Mouse (Mus musculus) forebrain, postnatal 0 days (tissue): Measurements from ENCODE around the gene Tmem8b. TPM values are rescaled to one million over a fixed set of nuclear protein-coding genes. Genes with fewer than 3 reads are reported as not detected.

Source experiments
- ATAC-seq: fragments of 200-750 bp; cut with Nextera tagmentation; 2 replicates; pipeline ENCODE4 v1.8.0; 2017; ENCODE audit warnings: mild to moderate bottlenecking, moderate library complexity
- DNase-seq: peaks from one replicate; pipeline ENCODE4 v3.0.0-alpha.2; 2015
- H3K27ac ChIP-seq: fragments of 300-500 bp; sonication (generic); 2 replicates; pipeline ENCODE4 v1.5.1; 2014; ENCODE audit warnings: low read depth, mild to moderate bottlenecking, antibody characterized with exemption, low read length, moderate library complexity, mixed read lengths
- H3K27me3 ChIP-seq: fragments of 300-500 bp; sonication (generic); 2 replicates; pipeline ENCODE4 v1.6.1; 2014; ENCODE audit warnings: mild to moderate bottlenecking, low read length, mixed read lengths; ENCODE audit not compliant: insufficient read depth
- H3K36me3 ChIP-seq: fragments of 300-500 bp; sonication (generic); 2 replicates; pipeline ENCODE4 v1.6.1; 2014; ENCODE audit warnings: mild to moderate bottlenecking, moderate library complexity; ENCODE audit not compliant: insufficient read depth
- H3K4me1 ChIP-seq: fragments of 300-500 bp; sonication (generic); 2 replicates; pipeline ENCODE4 v1.6.1; 2014; ENCODE audit warnings: antibody characterized with exemption; ENCODE audit not compliant: insufficient read depth
- H3K4me2 ChIP-seq: fragments of 300-500 bp; sonication (generic); 2 replicates; pipeline ENCODE4 v1.6.1; 2014; ENCODE audit warnings: low read depth, mild to moderate bottlenecking, moderate library complexity
- H3K4me3 ChIP-seq: fragments of 300-500 bp; sonication (generic); 2 replicates; pipeline ENCODE4 v1.5.1; 2014; ENCODE audit warnings: low read depth, low read length, mixed read lengths
- H3K9ac ChIP-seq: fragments of 300-500 bp; sonication (generic); 2 replicates; pipeline ENCODE4 v1.6.1; 2014; ENCODE audit warnings: mild to moderate bottlenecking
- H3K9me3 ChIP-seq: fragments of 300-500 bp; sonication (generic); 2 replicates; pipeline ENCODE4 v1.6.1; 2016; ENCODE audit warnings: low read length
- CTCF ChIP-seq: sonication (generic); IDR thresholded peaks from 2 replicates; pipeline ENCODE4 v1.5.1; 2016; ENCODE audit warnings: antibody characterized with exemption, control low read depth, low read depth
- WGBS: fragments of 180-500 bp; shearing (Covaris S2); extraction: QIAGEN DNeasy Blood & Tissue Kit; methylation state at CpG from one replicate; pipeline ENCODE4 v1.1.7; 2014; 5-methylcytosine and 5-hydroxymethylcytosine counted together
- microRNA-seq, 2 experiments: library from miRNA; unstranded; fragments of <30 nt; microRNA quantifications; one replicate each; pipeline ENCODE4; 2016
- polyA plus RNA-seq: library from polyadenylated mRNA; unstranded; fragments of >200 nt; fragmentation: Nextera tagmentation; extraction: Ambion mirVana; gene quantifications from 2 replicates; pipeline ENCODE4 v1.2.1, GENCODE M21; 2015
- total RNA-seq: library from RNA; depleted of rRNA; stranded (reverse); fragments of >200 nt; gene quantifications from 2 replicates; pipeline ENCODE4 v1.2.3, GENCODE M21; 2014; rRNA removed

Gene Tmem8b
- total and polyA plus RNA-seq, 2 experiments from 2014 or later = 14.1 to 27.4 TPM

DNA sequence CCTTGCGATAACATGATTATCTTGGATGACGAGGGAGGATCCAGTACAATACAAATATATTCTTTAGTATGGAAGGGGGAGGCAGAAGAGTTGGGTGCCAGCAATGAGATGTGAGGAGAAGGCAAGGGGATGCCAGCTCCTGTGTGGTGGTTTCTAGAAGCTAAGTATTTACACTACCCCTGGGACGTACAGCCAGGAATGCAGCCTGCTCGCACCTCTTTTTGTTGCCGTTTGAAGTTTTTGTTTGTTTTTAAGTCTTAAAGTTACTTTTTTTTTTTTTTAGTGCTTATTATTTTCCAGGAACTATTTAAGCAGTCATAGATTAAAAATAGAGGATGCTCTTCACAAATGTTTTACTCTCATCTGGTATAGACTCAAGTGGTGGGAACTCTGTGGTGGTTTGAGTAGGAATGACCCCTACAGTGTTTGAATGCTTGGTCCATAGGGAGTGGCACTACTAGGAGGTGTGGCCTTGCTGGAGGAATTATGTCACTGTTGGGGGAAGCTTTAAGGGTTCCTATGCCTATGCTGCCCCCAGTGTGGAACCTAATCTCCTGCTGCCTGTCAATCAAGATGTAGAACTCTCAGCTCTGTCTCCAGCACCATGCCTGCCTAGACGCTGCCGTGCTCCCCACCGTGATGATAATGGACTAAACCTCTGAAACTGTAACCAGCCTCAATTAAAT lies 70.4 kb downstream of the Tmem8b start:
- Histone ChIP-seq H3K9me3 (no peaks in the 10 kb centered on the region), H3K4me2 (no peak overlapping the region), H3K9ac (no peak overlapping the region), H3K27ac (no peak overlapping the region), H3K4me1 (no peaks in the 10 kb centered on the region), H3K27me3 (no peaks in the 10 kb centered on the region), H3K4me3 (no peak overlapping the region), H3K36me3 (no peaks in the 10 kb centered on the region)
- 69% methylated on average over 8 of the region's 8 CpGs for WGBS
- ATAC-seq = no peak
- no peak for DNase-seq
- no peak for TF ChIP-seq CTCF

- Histone ChIP-seq H3K4me1 (no peaks in the 10 kb centered on the region), H3K9me3 (no peaks in the 10 kb centered on the region), H3K36me3 (no peaks in the 10 kb centered on the region), H3K27me3 (no peaks in the 10 kb centered on the region), H3K9ac (no peak overlapping the region), H3K27ac (no peak overlapping the region), H3K4me2 (no peak overlapping the region), H3K4me3 (no peak overlapping the region)
- ATAC-seq (no peak), DNase-seq (no peak)
- 77% methylated on average over 5 of the region's 5 CpGs for WGBS
- TF ChIP-seq CTCF = no peak
Measured at GRCm38 (mm10) chr4:43741526-43741925, 72.8 kb downstream of the Tmem8b start.

Small RNA genes lying within 50 kb of the gene (microRNA-seq; reads per million reads assigned to microRNA genes)
- gene Gm25262 = 0 to 0.12 reads per million in 2 experiments

Other genes with a start within 250 kb of the Tmem8b start
- 0.15 and 1.3 TPM in 2 replicates for gene Fam166b, start 239.8 kb upstream of the Tmem8b start, total RNA-seq
- gene Fam166b, start 239.8 kb upstream of the Tmem8b start, polyA plus RNA-seq = 0.58 and 0.96 TPM in 2 replicates
- gene Tesk1, start 227.0 kb upstream of the Tmem8b start, total RNA-seq = 101 and 124 TPM in 2 replicates
- 14.8 and 15.4 TPM in 2 replicates for gene Tesk1, start 227.0 kb upstream of the Tmem8b start, polyA plus RNA-seq
- 0.19 TPM in 1 of 2 replicates, not detected in the other for gene Cd72, start 214.3 kb upstream of the Tmem8b start, total RNA-seq
- gene Cd72, start 214.3 kb upstream of the Tmem8b start, polyA plus RNA-seq = 3.2 and 4.6 TPM in 2 replicates
- gene Sit1, start 185.2 kb upstream of the Tmem8b start, total RNA-seq = not detected in 2 replicates
- not detected in 2 replicates for gene Sit1, start 185.2 kb upstream of the Tmem8b start, polyA plus RNA-seq
- 57.3 and 86.2 TPM in 2 replicates for gene Ccdc107, start 176.1 kb upstream of the Tmem8b start, total RNA-seq
- gene Ccdc107, start 176.1 kb upstream of the Tmem8b start, polyA plus RNA-seq = 92.2 and 103 TPM in 2 replicates
- 2.9 and 4.5 TPM in 2 replicates for gene Arhgef39, start 169.3 kb upstream of the Tmem8b start, total RNA-seq
- gene Arhgef39, start 169.3 kb upstream of the Tmem8b start, polyA plus RNA-seq = 3.6 and 3.9 TPM in 2 replicates
- gene Car9, start 162.0 kb upstream of the Tmem8b start, total RNA-seq = 0.14 and 0.31 TPM in 2 replicates
- gene Car9, start 162.0 kb upstream of the Tmem8b start, polyA plus RNA-seq = 0.65 and 0.70 TPM in 2 replicates
- gene Tpm2, start 145.2 kb upstream of the Tmem8b start, total RNA-seq = 4.1 and 11.7 TPM in 2 replicates
- 5.1 and 8.1 TPM in 2 replicates for gene Tpm2, start 145.2 kb upstream of the Tmem8b start, polyA plus RNA-seq
- 61.9 and 64.4 TPM in 2 replicates for gene Creb3, start 106.6 kb upstream of the Tmem8b start, total RNA-seq
- 84.0 and 87.2 TPM in 2 replicates for gene Creb3, start 106.6 kb upstream of the Tmem8b start, polyA plus RNA-seq
- 34.4 and 44.1 TPM in 2 replicates for gene Tln1, start 106.3 kb upstream of the Tmem8b start, total RNA-seq
- 66.2 and 80.4 TPM in 2 replicates for gene Tln1, start 106.3 kb upstream of the Tmem8b start, polyA plus RNA-seq
- gene Rgp1, start 90.3 kb upstream of the Tmem8b start, total RNA-seq = 17.6 and 22.6 TPM in 2 replicates
- 7.1 and 10.4 TPM in 2 replicates for gene Rgp1, start 90.3 kb upstream of the Tmem8b start, polyA plus RNA-seq
- gene Gba2, start 90.1 kb upstream of the Tmem8b start, total RNA-seq = 31.6 and 37.7 TPM in 2 replicates
- 45.4 and 45.5 TPM in 2 replicates for gene Gba2, start 90.1 kb upstream of the Tmem8b start, polyA plus RNA-seq
- not detected in 2 replicates for gene Msmp, start 84.5 kb upstream of the Tmem8b start, total RNA-seq
- 0.38 and 1.9 TPM in 2 replicates for gene Msmp, start 84.5 kb upstream of the Tmem8b start, polyA plus RNA-seq
- gene Npr2, start 37.0 kb upstream of the Tmem8b start, total RNA-seq = 28.2 and 35.3 TPM in 2 replicates
- gene Npr2, start 37.0 kb upstream of the Tmem8b start, polyA plus RNA-seq = 7.9 and 9.1 TPM in 2 replicates
- gene Spag8, start 15.4 kb upstream of the Tmem8b start, total RNA-seq = 5.8 and 6.1 TPM in 2 replicates
- 6.0 and 9.1 TPM in 2 replicates for gene Spag8, start 15.4 kb upstream of the Tmem8b start, polyA plus RNA-seq
- 53.6 and 61.9 TPM in 2 replicates for gene Hint2, start 12.5 kb upstream of the Tmem8b start, total RNA-seq
- gene Hint2, start 12.5 kb upstream of the Tmem8b start, polyA plus RNA-seq = 80.0 and 101 TPM in 2 replicates
- 0.08 TPM in 1 of 2 replicates, not detected in the other for gene Fam221b, start 174 bp downstream of the Tmem8b start, total RNA-seq
- 1.6 TPM in 2 replicates for gene Fam221b, start 174 bp downstream of the Tmem8b start, polyA plus RNA-seq
- gene Olfr70, start 31.8 kb downstream of the Tmem8b start, total RNA-seq = not detected in 2 replicates
- not detected in 2 replicates for gene Olfr70, start 31.8 kb downstream of the Tmem8b start, polyA plus RNA-seq
- gene Olfr71, start 41.3 kb downstream of the Tmem8b start, total RNA-seq = not detected in 2 replicates
- not detected in 2 replicates for gene Olfr71, start 41.3 kb downstream of the Tmem8b start, polyA plus RNA-seq
- 1.7 TPM in 1 of 2 replicates, not detected in the other for gene Hrct1, start 58.2 kb downstream of the Tmem8b start, total RNA-seq
- gene Hrct1, start 58.2 kb downstream of the Tmem8b start, polyA plus RNA-seq = 0.75 and 1.0 TPM in 2 replicates
- 0.29 and 0.31 TPM in 2 replicates for gene Spaar, start 61.1 kb downstream of the Tmem8b start, total RNA-seq
- gene Spaar, start 61.1 kb downstream of the Tmem8b start, polyA plus RNA-seq = 0.25 TPM in 2 replicates
- gene Olfr159, start 102.0 kb downstream of the Tmem8b start, total RNA-seq = not detected in 2 replicates
- gene Olfr159, start 102.0 kb downstream of the Tmem8b start, polyA plus RNA-seq = not detected in 2 replicates
- not detected in 2 replicates for gene Olfr156, start 154.9 kb downstream of the Tmem8b start, total RNA-seq
- not detected in 2 replicates for gene Olfr156, start 154.9 kb downstream of the Tmem8b start, polyA plus RNA-seq
- not detected in 2 replicates for gene Olfr157, start 171.2 kb downstream of the Tmem8b start, total RNA-seq
- not detected in 2 replicates for gene Olfr157, start 171.2 kb downstream of the Tmem8b start, polyA plus RNA-seq
- not detected in 2 replicates for gene Olfr155, start 182.6 kb downstream of the Tmem8b start, total RNA-seq
- not detected in 2 replicates for gene Olfr155, start 182.6 kb downstream of the Tmem8b start, polyA plus RNA-seq
- gene Reck, start 206.6 kb downstream of the Tmem8b start, total RNA-seq = 3.5 and 6.5 TPM in 2 replicates
- 2.2 and 2.8 TPM in 2 replicates for gene Reck, start 206.6 kb downstream of the Tmem8b start, polyA plus RNA-seq